Mouse (Mus musculus) forebrain, embryonic 16.5 days (tissue): ENCODE results near the gene Erg28. TPM values are rescaled to one million over a fixed set of nuclear protein-coding genes. Genes with fewer than 3 reads are reported as not detected.

Source experiments
- ATAC-seq: fragments of 200-750 bp; cut with Nextera tagmentation; 2 replicates; pipeline ENCODE4 v1.8.0; 2017; ENCODE audit warnings: mild to moderate bottlenecking, moderate library complexity
- H3K27ac ChIP-seq: fragments of 300-500 bp; sonication (generic); 2 replicates; pipeline ENCODE4 v1.5.1; 2014; ENCODE audit warnings: low read length, control low read depth
- H3K27me3 ChIP-seq: fragments of 300-500 bp; sonication (generic); replicated peaks from 2 replicates; pipeline ENCODE4 v1.6.1; 2014; ENCODE audit warnings: low read length; ENCODE audit not compliant: control insufficient read depth, insufficient read depth
- H3K36me3 ChIP-seq: fragments of 300-500 bp; sonication (generic); 2 replicates; pipeline ENCODE4 v1.6.1; 2014; ENCODE audit not compliant: control insufficient read depth, insufficient read depth
- H3K4me1 ChIP-seq: fragments of 300-500 bp; sonication (generic); replicated peaks from 2 replicates; pipeline ENCODE4 v1.6.1; 2014; ENCODE audit warnings: low read length; ENCODE audit not compliant: control insufficient read depth, insufficient read depth
- H3K4me2 ChIP-seq: fragments of 300-500 bp; sonication (generic); 2 replicates; pipeline ENCODE4 v1.6.1; 2014; ENCODE audit warnings: mild to moderate bottlenecking, low read length, control low read depth
- H3K4me3 ChIP-seq: fragments of 300-500 bp; sonication (generic); replicated peaks from 2 replicates; pipeline ENCODE4 v1.5.1; 2014; ENCODE audit warnings: mild to moderate bottlenecking, low read length, control low read depth
- H3K9ac ChIP-seq: fragments of 300-500 bp; sonication (generic); replicated peaks from 2 replicates; pipeline ENCODE4 v1.6.1; 2014; ENCODE audit warnings: low read depth, low read length, control low read depth
- H3K9me3 ChIP-seq: fragments of 300-500 bp; sonication (generic); 2 replicates; pipeline ENCODE4 v1.6.1; 2016; ENCODE audit warnings: low read length; ENCODE audit not compliant: control insufficient read depth
- WGBS: fragments of 180-500 bp; shearing (Covaris S2); extraction: QIAGEN DNeasy Blood & Tissue Kit; methylation state at CpG from one replicate; pipeline ENCODE4 v1.1.7; 2014; 5-methylcytosine and 5-hydroxymethylcytosine counted together
- polyA plus RNA-seq: library from polyadenylated mRNA; unstranded; fragments of >200 nt; fragmentation: Nextera tagmentation; extraction: Ambion mirVana; gene quantifications from 2 replicates; pipeline ENCODE4 v1.2.1, GENCODE M21; 2015

The Erg28 gene
- polyA plus RNA-seq, 1 experiment from 2014 or later, result 106 TPM

DNA sequence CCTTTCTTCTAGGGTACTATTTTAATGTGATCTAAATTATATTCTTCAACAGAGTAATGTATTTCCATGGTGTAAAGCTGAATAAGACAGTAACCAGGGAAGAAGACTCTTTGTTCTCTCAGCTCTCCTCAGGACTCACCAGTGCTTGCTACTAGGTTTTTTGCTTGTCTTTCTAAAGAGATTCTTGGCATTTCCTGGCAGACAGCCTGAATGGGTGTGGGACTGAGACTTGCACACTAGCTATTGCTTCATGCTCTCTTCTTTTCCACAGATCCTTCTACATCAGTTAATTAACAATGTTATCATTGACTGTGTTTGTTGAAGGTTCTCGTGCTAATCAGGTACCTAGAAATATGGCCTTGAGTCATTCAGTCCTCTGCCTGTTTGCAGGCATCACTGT lies 29.9 kb upstream of the Erg28 start:
- 65% methylated on average over 1 of the region's 1 CpGs for WGBS
- no peak overlapping the region for H3K4me2 ChIP-seq
- H3K27me3 ChIP-seq, result no peaks in the 10 kb centered on the region
- H3K27ac ChIP-seq, result no peak overlapping the region
- H3K9me3 ChIP-seq, result no peaks in the 10 kb centered on the region
- no peaks in the 10 kb centered on the region for H3K36me3 ChIP-seq
- no peak overlapping the region for H3K9ac ChIP-seq
- no peaks in the 10 kb centered on the region for H3K4me1 ChIP-seq
- no peak for ATAC-seq
- no peak overlapping the region for H3K4me3 ChIP-seq

DNA sequence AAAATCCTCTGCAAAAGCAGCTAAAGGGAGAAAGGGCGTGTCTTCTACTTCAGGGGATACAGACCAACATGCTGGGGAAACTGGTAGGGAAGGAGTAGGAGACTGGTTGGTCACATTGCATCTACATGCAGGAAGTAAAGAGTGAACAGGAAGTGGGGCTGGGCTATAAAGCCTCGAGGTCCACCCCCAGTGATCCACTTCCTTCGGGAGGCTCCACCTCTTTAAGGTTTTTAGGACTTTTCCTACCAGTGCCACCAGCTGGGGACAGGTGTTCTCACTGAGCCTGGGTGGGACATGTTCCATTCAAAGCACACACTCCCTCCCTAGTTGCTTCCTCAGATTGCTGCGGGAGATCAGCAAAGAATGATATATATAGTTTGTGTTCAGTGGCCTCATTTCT lies 29.5 kb upstream of the Erg28 start:
- ATAC-seq, result no peak
- H3K27ac ChIP-seq, result no peak overlapping the region
- no peaks in the 10 kb centered on the region for H3K9me3 ChIP-seq
- H3K4me2 ChIP-seq, result no peak overlapping the region
- no peaks in the 10 kb centered on the region for H3K4me1 ChIP-seq
- H3K9ac ChIP-seq, result no peak overlapping the region
- no peak overlapping the region for H3K4me3 ChIP-seq
- 89% methylated on average over 4 of the region's 4 CpGs for WGBS
- no peaks in the 10 kb centered on the region for H3K36me3 ChIP-seq
- no peaks in the 10 kb centered on the region for H3K27me3 ChIP-seq

DNA sequence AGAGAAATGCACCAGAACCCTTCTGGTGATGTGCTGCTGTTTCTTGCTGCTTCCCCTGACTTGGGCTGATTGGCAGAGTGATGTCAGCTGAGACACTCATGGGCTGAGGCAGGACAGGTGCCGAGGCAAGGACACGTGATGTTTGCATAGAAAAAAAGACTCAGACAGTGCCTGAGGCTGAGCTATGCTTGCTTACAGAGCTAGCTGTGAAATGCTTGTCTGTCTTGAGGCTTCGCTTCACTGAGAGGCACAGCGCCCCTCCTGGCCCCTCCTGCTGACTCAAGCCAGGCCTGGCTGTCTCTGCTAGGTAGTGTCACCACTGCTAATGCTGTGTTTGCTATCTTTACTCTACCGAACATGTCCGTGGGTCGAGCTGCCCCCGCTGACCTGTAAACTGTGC lies 26.3 kb upstream of the Erg28 start:
- no peaks in the 10 kb centered on the region for H3K9me3 ChIP-seq
- no peak overlapping the region for H3K4me3 ChIP-seq
- no peak overlapping the region for H3K4me2 ChIP-seq
- ATAC-seq, result no peak
- 91% methylated on average over 8 of the region's 8 CpGs for WGBS
- H3K27ac ChIP-seq, result no peak overlapping the region
- H3K9ac ChIP-seq, result no peak overlapping the region
- H3K36me3 ChIP-seq, result no peaks in the 10 kb centered on the region
- H3K4me1 ChIP-seq, result no peaks in the 10 kb centered on the region
- H3K27me3 ChIP-seq, result no peaks in the 10 kb centered on the region

DNA sequence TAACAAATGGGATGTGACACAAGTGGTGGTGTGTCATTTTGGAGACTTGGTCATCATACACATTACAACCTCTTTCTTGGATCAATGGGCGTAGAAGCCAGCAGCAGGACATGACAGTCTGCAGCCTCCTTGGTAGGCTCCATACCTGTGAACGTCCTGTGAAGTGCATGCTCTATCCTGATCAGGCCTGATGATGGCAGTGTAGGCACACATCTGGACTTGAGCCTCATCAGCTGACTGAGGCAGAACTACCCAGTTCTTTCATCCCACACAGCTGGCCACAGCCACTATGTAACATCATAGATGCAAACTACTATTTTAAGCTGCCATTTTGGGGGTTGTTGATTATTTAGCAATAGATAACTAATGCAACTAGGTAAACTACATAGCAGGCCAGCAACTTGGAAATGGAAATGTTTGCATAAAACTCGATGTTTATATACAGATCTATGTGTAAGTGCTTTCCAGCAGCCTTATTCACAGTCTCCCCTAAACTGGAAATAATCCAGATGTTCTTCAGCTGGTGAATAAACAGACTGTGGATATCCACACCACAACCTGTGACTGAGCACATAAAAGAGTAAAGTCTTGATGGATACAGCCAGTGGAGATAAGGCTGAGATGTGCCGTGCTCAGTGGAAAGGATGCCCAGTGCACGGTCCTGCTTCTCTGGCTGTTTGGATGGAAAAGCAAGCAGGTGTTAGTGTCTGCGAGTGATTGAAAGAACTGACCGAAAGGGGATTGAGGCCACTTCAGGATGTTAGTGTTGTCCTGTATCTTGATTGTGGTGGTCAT lies 24.0 kb upstream of the Erg28 start:
- Histone ChIP-seq H3K9me3 (no peaks in the 10 kb centered on the region), H3K27me3 (no peaks in the 10 kb centered on the region), H3K4me1 (no peaks in the 10 kb centered on the region), H3K4me3 (no peak overlapping the region), H3K9ac (no peak overlapping the region), H3K36me3 (no peaks in the 10 kb centered on the region), H3K4me2 (no peak overlapping the region), H3K27ac (no peak overlapping the region)
- ATAC-seq, result no peak
- WGBS, result 82% methylated on average over 7 of the region's 7 CpGs

DNA sequence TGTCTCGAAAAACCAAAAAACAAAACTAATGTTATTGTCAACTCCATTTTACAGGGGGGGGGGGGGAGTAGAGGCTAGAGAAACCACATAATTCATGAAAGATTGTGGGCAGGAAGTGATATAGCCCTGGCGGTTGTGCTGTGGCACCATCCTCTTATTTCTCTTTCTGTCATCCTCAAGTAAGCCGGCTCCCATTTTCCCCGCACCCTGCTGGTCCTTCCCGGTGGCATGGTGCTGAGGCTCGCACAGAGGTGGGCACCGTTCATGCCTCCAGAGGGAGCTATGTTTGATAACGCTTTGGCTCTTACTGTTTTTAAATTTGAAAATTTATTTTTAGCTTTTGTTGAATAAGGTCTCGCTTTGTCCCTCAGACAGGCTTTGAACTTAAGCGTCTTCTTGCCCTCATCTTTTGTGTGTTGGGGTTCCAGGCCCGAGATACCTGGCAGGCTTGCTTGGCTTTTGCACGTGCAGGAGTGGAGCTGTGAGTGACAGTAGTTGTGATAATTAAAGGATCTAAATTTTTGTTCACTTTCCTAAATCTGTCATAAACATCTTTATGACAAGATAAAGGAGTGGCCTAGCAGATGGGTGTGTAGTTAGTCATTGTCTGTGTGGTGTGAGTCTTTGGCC lies 15.1 kb upstream of the Erg28 start:
- Histone ChIP-seq H3K4me1 (no peaks in the 10 kb centered on the region), H3K4me2 (no peak overlapping the region), H3K27ac (no peak overlapping the region), H3K27me3 (no peaks in the 10 kb centered on the region), H3K9ac (no peak overlapping the region), H3K9me3 (no peaks in the 10 kb centered on the region), H3K36me3 (no peaks in the 10 kb centered on the region), H3K4me3 (no peak overlapping the region)
- ATAC-seq, result no peak
- 94% methylated on average over 12 of the region's 12 CpGs for WGBS

DNA sequence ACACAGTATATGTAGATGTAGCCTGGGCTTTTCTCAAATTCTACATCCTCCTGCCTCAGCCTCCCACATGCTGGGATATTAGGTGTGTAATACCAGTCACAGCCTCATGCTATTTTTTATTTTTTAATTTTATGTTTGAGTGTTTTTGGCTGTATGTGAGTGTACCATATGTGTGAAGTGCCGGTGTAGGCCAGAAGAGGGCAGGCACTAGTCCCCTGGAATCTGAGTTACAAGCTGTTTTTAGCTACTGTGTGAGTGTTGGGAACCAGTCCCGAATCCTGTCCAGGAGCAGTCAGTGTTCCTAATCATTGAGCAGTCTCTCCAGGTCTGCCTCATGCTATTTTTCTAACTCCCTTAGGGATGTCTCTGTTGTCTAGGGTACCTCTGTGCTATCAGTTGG lies 13.4 kb upstream of the Erg28 start:
- H3K4me3 ChIP-seq, result no peak overlapping the region
- H3K36me3 ChIP-seq, result peaks cover under 1% of the 10 kb centered on the region; the same call in 1 of the 2 replicates
- H3K27ac ChIP-seq, result no peak overlapping the region
- no peaks in the 10 kb centered on the region for H3K9me3 ChIP-seq
- 89% methylated on average over 2 of the region's 2 CpGs for WGBS
- no peak overlapping the region for H3K9ac ChIP-seq
- no peaks in the 10 kb centered on the region for H3K4me1 ChIP-seq
- H3K27me3 ChIP-seq, result no peaks in the 10 kb centered on the region
- ATAC-seq, result no peak
- H3K4me2 ChIP-seq, result no peak overlapping the region

DNA sequence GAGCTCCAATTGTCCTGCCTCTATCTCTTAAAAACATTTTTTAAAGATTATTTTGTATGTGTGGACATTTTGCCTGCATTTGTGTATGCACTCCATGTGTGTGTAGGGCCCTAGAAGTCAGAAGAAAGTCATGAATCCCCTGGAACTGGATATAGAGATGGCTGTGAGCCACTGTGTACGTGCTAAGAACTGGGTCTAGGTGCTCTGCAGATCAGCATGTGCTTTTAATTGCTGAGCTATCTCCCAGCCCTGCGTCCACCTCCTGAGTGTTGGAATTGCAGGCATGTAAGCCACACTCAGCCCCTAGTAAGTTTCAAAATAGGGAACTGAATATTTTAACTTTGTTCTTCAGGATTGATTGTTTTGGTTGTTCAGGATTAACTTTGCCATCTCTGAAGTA lies 10.2 kb upstream of the Erg28 start:
- Histone ChIP-seq H3K9me3 (no peaks in the 10 kb centered on the region), H3K27me3 (no peaks in the 10 kb centered on the region), H3K27ac (no peak overlapping the region), H3K9ac (no peak overlapping the region), H3K4me1 (no peaks in the 10 kb centered on the region), H3K36me3 (peaks cover 2% of the 10 kb centered on the region; the same call in 1 of the 2 replicates), H3K4me2 (no peak overlapping the region), H3K4me3 (no peak overlapping the region)
- 85% methylated on average over 2 of the region's 2 CpGs for WGBS
- no peak for ATAC-seq

DNA sequence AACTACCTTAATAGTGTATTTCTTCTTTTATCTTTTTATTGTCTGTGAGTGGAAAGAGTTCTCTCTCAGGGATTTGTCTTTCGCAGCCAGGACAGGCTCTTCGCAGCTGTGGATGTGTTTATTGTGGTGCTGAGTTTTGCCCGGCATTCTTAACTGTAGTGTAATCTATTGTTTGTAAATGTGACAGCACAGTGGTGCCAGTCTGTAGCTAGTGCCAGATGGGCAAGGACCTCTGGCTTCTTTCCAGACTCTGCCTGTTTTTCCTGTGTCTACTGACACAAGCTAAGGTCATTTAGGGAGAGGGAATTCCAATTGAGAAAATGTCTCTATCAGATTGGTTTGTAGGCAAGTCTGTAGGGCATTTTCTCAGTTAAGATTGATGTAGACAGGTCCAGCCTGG lies 6.3 kb upstream of the Erg28 start:
- H3K27me3 ChIP-seq, result no peaks in the 10 kb centered on the region
- no peak overlapping the region for H3K27ac ChIP-seq
- 62% methylated on average over 3 of the region's 3 CpGs for WGBS
- H3K4me2 ChIP-seq, result no peak overlapping the region
- H3K4me3 ChIP-seq, result no peak overlapping the region
- H3K4me1 ChIP-seq, result no peaks in the 10 kb centered on the region; the same call in 1 of the 2 replicates
- H3K9ac ChIP-seq, result no peak overlapping the region
- H3K9me3 ChIP-seq, result no peaks in the 10 kb centered on the region
- H3K36me3 ChIP-seq, result peaks cover 2% of the 10 kb centered on the region; the same call in 1 of the 2 replicates
- ATAC-seq, result no peak

DNA sequence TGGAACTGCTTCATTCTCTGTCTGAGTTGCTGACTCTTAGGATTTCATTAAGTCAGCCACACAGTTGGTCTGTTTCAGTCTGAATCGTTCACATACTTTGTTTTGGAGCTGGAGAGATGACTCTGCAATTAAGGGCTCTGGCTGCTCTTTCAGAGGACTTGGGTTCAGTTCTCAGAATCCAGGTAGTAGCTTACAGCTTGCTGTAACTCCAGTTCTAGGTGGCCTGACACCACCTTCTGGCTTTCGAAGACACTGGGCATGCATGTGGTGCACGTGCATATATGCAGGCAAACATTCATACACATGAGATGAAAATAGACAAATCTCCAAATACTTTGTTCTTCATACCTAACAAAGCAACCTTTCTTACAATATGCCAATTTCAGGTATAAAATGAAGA lies 5.5 kb upstream of the Erg28 start:
- H3K4me1 ChIP-seq, result no peaks in the 10 kb centered on the region; the same call in 1 of the 2 replicates
- 94% methylated on average over 3 of the region's 3 CpGs for WGBS
- H3K9ac ChIP-seq, result no peak overlapping the region
- H3K4me2 ChIP-seq, result no peak overlapping the region
- no peak overlapping the region for H3K4me3 ChIP-seq
- H3K36me3 ChIP-seq, result peaks cover 2% of the 10 kb centered on the region; the same call in 1 of the 2 replicates
- no peaks in the 10 kb centered on the region for H3K9me3 ChIP-seq
- H3K27ac ChIP-seq, result no peak overlapping the region
- no peak for ATAC-seq
- no peaks in the 10 kb centered on the region for H3K27me3 ChIP-seq
